Mouse (Mus musculus): ENCODE measurements at regions not wholly inside any gene's neighbourhood (a gene's known extent, or its start where the extent isn't known, plus 50 kb on each side); places are given as distances from the start of the nearest gene placed in this dataset.

- Histone ChIP-seq H3K4me3 (replicated peaks; ENCODE audit: low read length) (no peak overlapping the region), H3K27me3 (ENCODE audit: insufficient read depth, low read length) (0 out of 2 replicates have a peak, but pooled peaks cover 6% of the 10 kb centered on the region), H3K9me3 (ENCODE audit: low read length) (no peaks in the 10 kb centered on the region), H3K36me3 (ENCODE audit: insufficient read depth, low read length) (no peaks in the 10 kb centered on the region), H3K4me1 (replicated peaks; ENCODE audit: low read depth, low read length) (peaks cover 35% of the 10 kb centered on the region)
- TF ChIP-seq POU5F1 (IDR thresholded peaks at IDR 0.05; ENCODE audit: borderline replicate concordance, low read length) = no peak
- TF ChIP-seq CTCF (conservative IDR thresholded peaks at IDR 0.05; ENCODE audit: low read length) = no peak
- no peak for TF ChIP-seq NANOG (IDR thresholded peaks at IDR 0.05; ENCODE audit: borderline replicate concordance, low read length)
Observed at GRCm38 (mm10) chr16:30881186-30881585, 200.0 kb downstream of the Xxylt1 start.

GRCm38 (mm10) chr16:30883490-30884188 lies 197.6 kb downstream of the Xxylt1 start:
- no peaks in the 10 kb centered on the region for H3K9me3 ChIP-seq (ENCODE audit: low read length)
- TF ChIP-seq POU5F1 (IDR thresholded peaks at IDR 0.05; ENCODE audit: borderline replicate concordance, low read length) (no peak), NANOG (IDR thresholded peaks at IDR 0.05; ENCODE audit: borderline replicate concordance, low read length) (no peak), CTCF (conservative IDR thresholded peaks at IDR 0.05; ENCODE audit: low read length) (no peak)
- H3K4me3 ChIP-seq (replicated peaks; ENCODE audit: low read length) = no peak overlapping the region
- H3K27me3 ChIP-seq (ENCODE audit: insufficient read depth, low read length) = 0 out of 2 replicates have a peak, but pooled peaks cover 6% of the 10 kb centered on the region
- no peaks in the 10 kb centered on the region for H3K36me3 ChIP-seq (ENCODE audit: insufficient read depth, low read length)
- peaks cover 25% of the 10 kb centered on the region for H3K4me1 ChIP-seq (replicated peaks; ENCODE audit: low read depth, low read length)

GRCm38 (mm10) chr16:30884189-30884551 lies 197.1 kb downstream of the Xxylt1 start:
- TF ChIP-seq NANOG (IDR thresholded peaks at IDR 0.05; ENCODE audit: borderline replicate concordance, low read length) = no peak
- no peak for TF ChIP-seq POU5F1 (IDR thresholded peaks at IDR 0.05; ENCODE audit: borderline replicate concordance, low read length)
- no peak for TF ChIP-seq CTCF (conservative IDR thresholded peaks at IDR 0.05; ENCODE audit: low read length)
- no peak overlapping the region for H3K4me3 ChIP-seq (replicated peaks; ENCODE audit: low read length)

GRCm38 (mm10) chr16:30886982-30887381 lies 194.2 kb downstream of the Xxylt1 start:
- TF ChIP-seq POU5F1 (IDR thresholded peaks at IDR 0.05; ENCODE audit: borderline replicate concordance, low read length) = no peak
- no peak for TF ChIP-seq NANOG (IDR thresholded peaks at IDR 0.05; ENCODE audit: borderline replicate concordance, low read length)
- Histone ChIP-seq H3K27me3 (ENCODE audit: insufficient read depth, low read length) (0 out of 2 replicates have a peak, but pooled peaks cover 6% of the 10 kb centered on the region), H3K36me3 (ENCODE audit: insufficient read depth, low read length) (no peaks in the 10 kb centered on the region), H3K4me3 (replicated peaks; ENCODE audit: low read length) (no peak overlapping the region), H3K4me1 (replicated peaks; ENCODE audit: low read depth, low read length) (peaks cover 11% of the 10 kb centered on the region), H3K9me3 (ENCODE audit: low read length) (no peaks in the 10 kb centered on the region)

More at GRCm38 (mm10) chr16:30884189-30884551, 197.1 kb downstream of the Xxylt1 start:
- Histone ChIP-seq H3K27me3 (ENCODE audit: insufficient read depth, low read length) (0 out of 2 replicates have a peak, but pooled peaks cover 6% of the 10 kb centered on the region), H3K4me1 (replicated peaks; ENCODE audit: low read depth, low read length) (peaks cover 21% of the 10 kb centered on the region), H3K9me3 (ENCODE audit: low read length) (no peaks in the 10 kb centered on the region), H3K36me3 (ENCODE audit: insufficient read depth, low read length) (no peaks in the 10 kb centered on the region)

- Histone ChIP-seq H3K36me3 (ENCODE audit: insufficient read depth, low read length) (no peaks in the 10 kb centered on the region), H3K4me1 (replicated peaks; ENCODE audit: low read depth, low read length) (peaks cover 5% of the 10 kb centered on the region), H3K27me3 (ENCODE audit: insufficient read depth, low read length) (0 out of 2 replicates have a peak, but pooled peaks cover 6% of the 10 kb centered on the region), H3K4me3 (replicated peaks; ENCODE audit: low read length) (no peak overlapping the region), H3K9me3 (ENCODE audit: low read length) (no peaks in the 10 kb centered on the region)
- no peak for TF ChIP-seq CTCF (conservative IDR thresholded peaks at IDR 0.05; ENCODE audit: low read length)
- TF ChIP-seq NANOG (IDR thresholded peaks at IDR 0.05; ENCODE audit: borderline replicate concordance, low read length) = no peak
- TF ChIP-seq POU5F1 (IDR thresholded peaks at IDR 0.05; ENCODE audit: borderline replicate concordance, low read length) = no peak
Observed at GRCm38 (mm10) chr16:30887536-30887935, 193.7 kb downstream of the Xxylt1 start.

GRCm38 (mm10) chr16:30888556-30889323 lies 192.5 kb downstream of the Xxylt1 start:
- Histone ChIP-seq H3K4me1 (replicated peaks; ENCODE audit: low read depth, low read length) (no peaks in the 10 kb centered on the region), H3K36me3 (ENCODE audit: insufficient read depth, low read length) (no peaks in the 10 kb centered on the region), H3K9me3 (ENCODE audit: low read length) (peaks cover 5% of the 10 kb centered on the region), H3K27me3 (ENCODE audit: insufficient read depth, low read length) (0 out of 2 replicates have a peak, but pooled peaks cover 6% of the 10 kb centered on the region), H3K4me3 (replicated peaks; ENCODE audit: low read length) (no peak overlapping the region)
- TF ChIP-seq POU5F1 (IDR thresholded peaks at IDR 0.05; ENCODE audit: borderline replicate concordance, low read length) (no peak), CTCF (conservative IDR thresholded peaks at IDR 0.05; ENCODE audit: low read length) (no peak), NANOG (IDR thresholded peaks at IDR 0.05; ENCODE audit: borderline replicate concordance, low read length) (no peak)

- no peaks in the 10 kb centered on the region for H3K36me3 ChIP-seq (ENCODE audit: insufficient read depth, low read length)
- TF ChIP-seq POU5F1 (IDR thresholded peaks at IDR 0.05; ENCODE audit: borderline replicate concordance, low read length) (no peak), CTCF (conservative IDR thresholded peaks at IDR 0.05; ENCODE audit: low read length) (no peak), NANOG (IDR thresholded peaks at IDR 0.05; ENCODE audit: borderline replicate concordance, low read length) (no peak)
Observed at GRCm38 (mm10) chr16:30892606-30893005, 188.6 kb downstream of the Xxylt1 start.

GRCm38 (mm10) chr16:30894086-30894485 lies 187.1 kb downstream of the Xxylt1 start:
- Histone ChIP-seq H3K9me3 (ENCODE audit: low read length) (peaks cover 17% of the 10 kb centered on the region), H3K4me3 (replicated peaks; ENCODE audit: low read length) (no peak overlapping the region), H3K36me3 (ENCODE audit: insufficient read depth, low read length) (no peaks in the 10 kb centered on the region), H3K4me1 (replicated peaks; ENCODE audit: low read depth, low read length) (no peaks in the 10 kb centered on the region), H3K27me3 (ENCODE audit: insufficient read depth, low read length) (no peaks in the 10 kb centered on the region)
- no peak for TF ChIP-seq POU5F1 (IDR thresholded peaks at IDR 0.05; ENCODE audit: borderline replicate concordance, low read length)
- TF ChIP-seq NANOG (IDR thresholded peaks at IDR 0.05; ENCODE audit: borderline replicate concordance, low read length) = no peak
- no peak for TF ChIP-seq CTCF (conservative IDR thresholded peaks at IDR 0.05; ENCODE audit: low read length)

More at GRCm38 (mm10) chr16:30892606-30893005, 188.6 kb downstream of the Xxylt1 start:
- Histone ChIP-seq H3K4me3 (replicated peaks; ENCODE audit: low read length) (no peak overlapping the region), H3K27me3 (ENCODE audit: insufficient read depth, low read length) (no peaks in the 10 kb centered on the region), H3K4me1 (replicated peaks; ENCODE audit: low read depth, low read length) (no peaks in the 10 kb centered on the region), H3K9me3 (ENCODE audit: low read length) (peaks cover 14% of the 10 kb centered on the region)
